Mouse (Mus musculus) Patski (cell line): ENCODE measurements at regions not wholly inside any gene's neighbourhood (a gene's known extent, or its start where the extent isn't known, plus 50 kb on each side); places are given as distances from the start of the nearest gene placed in this dataset.

Experiments
- ATAC-seq: fragments of 100-300 bp; one replicate; pipeline ENCODE4 v1.8.0; 2021
- CTCF ChIA-PET: fragments of 350-600 bp; sonication (Branson Sonifier 250); formaldehyde crosslinking; loops from one replicate; lab custom pipeline; 2022; ENCODE audit warnings: inconsistent platforms; lab: Charles Lee
- POLR2A ChIA-PET: fragments of 350-600 bp; sonication (Branson Sonifier 250); formaldehyde crosslinking; loops from one replicate; lab custom pipeline; 2022; ENCODE audit warnings: antibody characterized with exemption, inconsistent platforms; lab: Charles Lee
- DNase-seq: peaks from one replicate; pipeline ENCODE4 v3.0.0-alpha.2; 2011; ENCODE audit warnings: low read depth, low spot score
- H3K27me3 ChIP-seq: fragments of 371-371 bp; one replicate; pipeline ENCODE4 v1.5.1; 2021
- CTCF ChIP-seq: fragments of 100-300 bp; IDR thresholded peaks from one replicate; pipeline ENCODE4 v1.5.1; 2021
- in situ Hi-C: fragments of 300-500 bp; cut with MboI; formaldehyde crosslinking; loops from 3 replicates; pipeline ENCODE4 v1.11.1; 2018; ENCODE audit warnings: low pct_unique_long_range_greater_than_20kb, mixed read lengths

- in situ Hi-C loops, result no loop called here
- CTCF ChIA-PET, result no interaction called here
- H3K27me3 ChIP-seq, result no peaks in the 10 kb centered on the region
- no peak for ATAC-seq
- DNase-seq, result no peak
- POLR2A ChIA-PET, result no interaction called here
- no peak for TF ChIP-seq CTCF
Observed at GRCm38 (mm10) chr10:96520995-96521760, 95.6 kb upstream of the Btg1 start.

DNA sequence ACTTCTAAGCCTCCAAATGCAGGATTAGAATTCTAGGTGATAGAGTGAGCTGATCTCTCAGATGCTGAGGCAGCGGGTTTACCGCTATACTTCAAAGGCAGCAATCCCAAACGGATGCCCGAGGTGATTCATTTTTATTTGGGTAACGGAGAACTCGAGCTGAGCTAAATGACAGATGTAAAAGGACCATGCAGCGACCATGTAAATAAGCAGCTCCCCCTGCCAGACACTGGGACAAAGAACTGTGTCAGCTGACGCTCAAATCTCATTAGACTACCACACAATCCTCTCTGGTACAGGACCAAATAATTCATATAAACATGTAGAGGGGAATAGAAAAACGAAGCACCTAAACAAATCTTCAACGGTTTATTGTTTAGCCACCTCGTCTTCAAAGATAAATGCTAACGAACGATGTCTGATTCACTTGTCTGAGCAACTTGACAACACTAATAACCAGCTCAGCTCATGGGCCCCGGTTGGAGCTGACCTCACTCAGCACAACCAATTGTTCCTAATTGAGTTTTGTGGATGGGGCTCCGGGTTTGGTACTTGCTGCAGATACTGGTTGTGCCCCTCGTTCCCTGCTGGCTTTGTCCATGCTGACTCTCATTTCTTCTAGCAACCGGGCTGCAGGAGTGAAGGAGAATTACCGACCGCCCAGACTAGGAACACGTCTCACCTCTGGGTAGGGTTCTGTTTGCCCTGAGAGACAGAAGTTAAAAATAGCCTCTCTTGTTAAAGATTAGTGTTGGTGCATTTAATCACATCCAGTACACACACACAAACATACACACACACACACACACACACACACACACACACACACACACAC, 92.6 kb upstream of the Btg1 start:
- in situ Hi-C loops, result no loop called here
- ChIA-PET CTCF (interaction anchor here (1.1 kb wide), 1 partner anchor 20 kb away, joined by 3 read pairs; no protein-coding TSS in a partner anchor), POLR2A (no interaction called here)
- H3K27me3 ChIP-seq, result no peaks in the 10 kb centered on the region
- no peak for TF ChIP-seq CTCF
- no peak for DNase-seq
- ATAC-seq, result no peak

- DNase-seq (no peak), ATAC-seq (no peak)
- ChIA-PET CTCF (interaction anchor here (1.2 kb wide), 1 partner anchor 21 kb away, joined by 3 read pairs; no protein-coding TSS in a partner anchor), POLR2A (no interaction called here)
- TF ChIP-seq CTCF, result no peak
- in situ Hi-C loops, result no loop called here
- no peaks in the 10 kb centered on the region for H3K27me3 ChIP-seq
Observed at GRCm38 (mm10) chr10:96527864-96528263, 88.9 kb upstream of the Btg1 start.

DNA sequence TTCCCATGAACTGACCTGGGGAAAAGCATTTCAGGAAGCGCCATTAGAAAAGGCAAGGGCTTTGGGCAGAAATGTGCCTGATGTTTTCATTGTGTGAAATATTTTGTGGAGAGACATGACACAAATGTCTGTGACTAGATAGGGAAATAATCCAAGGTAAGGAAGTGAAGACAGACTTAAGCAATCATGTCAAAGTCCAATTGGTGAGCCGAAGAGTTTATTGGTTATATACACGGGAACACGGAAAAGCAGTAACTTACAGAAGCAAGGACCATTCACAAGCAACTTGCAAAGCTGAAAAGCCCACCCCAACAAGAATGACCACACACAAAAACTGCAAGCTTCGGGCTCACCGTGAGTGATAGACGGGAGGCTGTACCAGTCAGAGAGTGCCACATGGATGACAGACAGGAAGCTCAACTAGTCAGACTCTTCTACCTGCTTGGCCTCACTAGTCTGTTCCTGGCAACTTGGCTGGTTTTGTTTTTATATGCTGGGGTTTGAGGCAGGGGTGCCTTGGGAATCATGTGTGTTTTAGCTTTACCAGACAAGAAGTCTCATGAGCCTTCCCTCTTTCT, 82.2 kb upstream of the Btg1 start:
- ChIA-PET POLR2A (no interaction called here), CTCF (interaction anchor here (0.8 kb wide), 1 partner anchor 11 kb away, joined by 3 read pairs; no protein-coding TSS in a partner anchor)
- DNase-seq (no peak), ATAC-seq (no peak)
- in situ Hi-C loops, result no loop called here
- H3K27me3 ChIP-seq, result no peaks in the 10 kb centered on the region
- no peak for TF ChIP-seq CTCF

DNA sequence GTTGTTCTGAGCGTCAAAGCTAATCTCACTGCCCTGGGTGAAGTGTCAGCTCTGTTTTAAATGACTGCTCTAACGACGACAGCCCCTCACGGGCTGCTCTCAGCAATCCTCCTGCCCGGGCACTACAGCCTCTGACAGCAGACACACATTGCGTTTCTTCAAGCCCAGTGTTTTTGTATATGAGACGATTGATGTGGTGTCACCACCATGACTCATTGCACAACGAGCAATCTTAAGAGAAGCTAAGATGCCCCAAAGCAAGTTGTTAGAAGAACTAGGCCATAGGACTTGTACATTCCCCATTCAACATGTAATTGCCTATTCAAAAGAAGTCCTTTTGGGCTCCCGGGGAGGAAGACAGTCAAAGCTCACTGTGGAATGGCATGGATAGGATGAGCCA, 81.3 kb upstream of the Btg1 start:
- in situ Hi-C loops, result no loop called here
- no peaks in the 10 kb centered on the region for H3K27me3 ChIP-seq
- DNase-seq, result no peak
- ATAC-seq, result no peak
- ChIA-PET CTCF (interaction anchor here (0.8 kb wide), 1 partner anchor 10 kb away, joined by 3 read pairs; no protein-coding TSS in a partner anchor), POLR2A (no interaction called here)
- TF ChIP-seq CTCF, result no peak

GRCm38 (mm10) chr10:96540828-96541227, 76.0 kb upstream of the Btg1 start:
- DNase-seq (no peak), ATAC-seq (no peak)
- no peak for TF ChIP-seq CTCF
- CTCF ChIA-PET, result no interaction called here
- POLR2A ChIA-PET, result no interaction called here
- in situ Hi-C loops, result no loop called here
- H3K27me3 ChIP-seq, result no peaks in the 10 kb centered on the region

DNA sequence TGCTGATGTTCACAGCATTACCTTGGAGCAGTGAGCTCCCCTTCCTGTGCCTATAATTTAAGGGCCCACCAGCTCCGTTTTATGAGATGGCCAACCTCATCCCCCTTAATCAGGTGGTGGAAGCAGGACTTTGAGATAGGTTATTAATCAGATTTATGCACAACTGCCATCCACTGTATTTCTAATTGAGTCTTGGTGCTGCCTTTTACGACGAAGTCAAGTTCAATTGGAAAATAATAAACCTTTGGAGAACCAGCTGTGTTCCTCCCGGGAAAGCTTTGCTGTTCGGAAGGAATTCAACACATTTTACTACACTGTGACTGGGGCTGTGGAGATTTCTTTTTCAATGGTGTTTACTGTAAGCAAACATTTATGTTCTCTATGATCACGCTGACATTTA, 71.5 kb upstream of the Btg1 start:
- no peaks in the 10 kb centered on the region for H3K27me3 ChIP-seq
- CTCF ChIA-PET, result interaction anchor here (0.7 to 1.2 kb wide), 2 partner anchors 10 to 71 kb away, joined by 3 read pairs; no protein-coding TSS in a partner anchor
- DNase-seq, result no peak
- no peak for ATAC-seq
- no peak for TF ChIP-seq CTCF
- in situ Hi-C loops, result no loop called here
- POLR2A ChIA-PET, result no interaction called here

GRCm38 (mm10) chr10:96545761-96546388, 70.9 kb upstream of the Btg1 start:
- no peaks in the 10 kb centered on the region for H3K27me3 ChIP-seq
- POLR2A ChIA-PET, result no interaction called here
- CTCF ChIA-PET, result interaction anchor here (1.2 kb wide), 1 partner anchor 11 kb away, joined by 3 read pairs; no protein-coding TSS in a partner anchor
- ATAC-seq (no peak), DNase-seq (no peak)
- in situ Hi-C loops, result no loop called here
- no peak for TF ChIP-seq CTCF

DNA sequence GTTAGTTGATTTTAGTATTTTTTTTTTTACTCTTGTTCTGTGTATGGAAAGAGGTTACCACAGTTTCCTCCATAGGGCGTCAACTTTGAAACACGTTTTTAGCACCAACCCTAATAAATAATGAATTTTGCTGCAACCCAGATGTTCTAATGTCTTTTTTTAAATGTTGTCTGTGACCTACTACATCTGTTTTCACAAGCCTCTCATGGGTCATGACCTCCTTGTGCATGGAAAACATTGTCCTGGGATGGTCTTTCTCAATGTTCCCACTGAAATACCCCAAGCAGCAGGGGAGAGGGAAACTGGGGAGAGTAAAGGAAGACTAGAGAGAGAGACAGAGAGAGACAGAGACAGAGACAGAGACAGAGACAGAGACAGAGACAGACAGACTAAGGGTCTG, 67.2 kb upstream of the Btg1 start:
- in situ Hi-C loops, result no loop called here
- H3K27me3 ChIP-seq, result no peaks in the 10 kb centered on the region
- no peak for TF ChIP-seq CTCF
- ATAC-seq, result no peak
- ChIA-PET POLR2A (no interaction called here), CTCF (no interaction called here)
- DNase-seq, result no peak

GRCm38 (mm10) chr10:96550266-96550665, 66.5 kb upstream of the Btg1 start:
- H3K27me3 ChIP-seq, result no peaks in the 10 kb centered on the region
- CTCF ChIA-PET, result no interaction called here
- no peak for TF ChIP-seq CTCF
- DNase-seq, result no peak
- POLR2A ChIA-PET, result no interaction called here
- ATAC-seq, result peak; percentile 80
- in situ Hi-C loops, result no loop called here
